Mouse (Mus musculus) liver, embryonic 13.5 days (tissue): ENCODE results near the gene Slc22a18. TPM values are rescaled to one million over a fixed set of nuclear protein-coding genes. Genes with fewer than 3 reads are reported as not detected.

Source experiments
- ATAC-seq: fragments of 200-750 bp; cut with Nextera tagmentation; 2 replicates; pipeline ENCODE4 v1.8.0; 2017; ENCODE audit warnings: low read depth, mild to moderate bottlenecking, moderate number of reproducible peaks, moderate library complexity
- DNase-seq: peaks from one replicate; pipeline ENCODE4 v3.0.0; 2022
- H3K27ac ChIP-seq: fragments of 300-500 bp; sonication (generic); 2 replicates; pipeline ENCODE4 v1.5.1; 2015; ENCODE audit warnings: moderate library complexity, mild to moderate bottlenecking, inconsistent platforms
- H3K27me3 ChIP-seq: fragments of 300-500 bp; sonication (generic); 2 replicates; pipeline ENCODE4 v1.6.1; 2015; ENCODE audit warnings: mild to moderate bottlenecking, inconsistent platforms
- H3K36me3 ChIP-seq: fragments of 300-500 bp; sonication (generic); 2 replicates; pipeline ENCODE4 v1.6.1; 2015; ENCODE audit warnings: mild to moderate bottlenecking, inconsistent platforms
- H3K4me1 ChIP-seq: fragments of 300-500 bp; sonication (generic); replicated peaks from 2 replicates; pipeline ENCODE4 v1.6.1; 2015; ENCODE audit warnings: inconsistent platforms
- H3K4me2 ChIP-seq: fragments of 300-500 bp; sonication (generic); 2 replicates; pipeline ENCODE4 v1.6.1; 2015; ENCODE audit warnings: inconsistent platforms, mild to moderate bottlenecking, moderate library complexity
- H3K4me3 ChIP-seq: fragments of 300-500 bp; sonication (generic); replicated peaks from 2 replicates; pipeline ENCODE4 v1.5.1; 2015; ENCODE audit warnings: mild to moderate bottlenecking, inconsistent platforms
- H3K9ac ChIP-seq: fragments of 300-500 bp; sonication (generic); 2 replicates; pipeline ENCODE4 v1.6.1; 2015; ENCODE audit warnings: mild to moderate bottlenecking, inconsistent platforms
- H3K9me3 ChIP-seq: fragments of 300-500 bp; sonication (generic); replicated peaks from 2 replicates; pipeline ENCODE4 v1.6.1; 2016; ENCODE audit warnings: inconsistent platforms
- WGBS: fragments of 180-500 bp; shearing (Covaris S2); methylation state at CpG from one replicate; pipeline ENCODE4 v1.1.7; 2015; ENCODE audit not compliant: insufficient replicate concordance; 5-methylcytosine and 5-hydroxymethylcytosine counted together
- polyA plus RNA-seq: library from polyadenylated mRNA; unstranded; fragments of >200 nt; fragmentation: Nextera tagmentation; extraction: Ambion mirVana; gene quantifications from 2 replicates; pipeline ENCODE4 v1.2.1, GENCODE M21; 2015

Gene Slc22a18
- 6.2 and 6.7 TPM in 2 replicates for polyA plus RNA-seq

DNA sequence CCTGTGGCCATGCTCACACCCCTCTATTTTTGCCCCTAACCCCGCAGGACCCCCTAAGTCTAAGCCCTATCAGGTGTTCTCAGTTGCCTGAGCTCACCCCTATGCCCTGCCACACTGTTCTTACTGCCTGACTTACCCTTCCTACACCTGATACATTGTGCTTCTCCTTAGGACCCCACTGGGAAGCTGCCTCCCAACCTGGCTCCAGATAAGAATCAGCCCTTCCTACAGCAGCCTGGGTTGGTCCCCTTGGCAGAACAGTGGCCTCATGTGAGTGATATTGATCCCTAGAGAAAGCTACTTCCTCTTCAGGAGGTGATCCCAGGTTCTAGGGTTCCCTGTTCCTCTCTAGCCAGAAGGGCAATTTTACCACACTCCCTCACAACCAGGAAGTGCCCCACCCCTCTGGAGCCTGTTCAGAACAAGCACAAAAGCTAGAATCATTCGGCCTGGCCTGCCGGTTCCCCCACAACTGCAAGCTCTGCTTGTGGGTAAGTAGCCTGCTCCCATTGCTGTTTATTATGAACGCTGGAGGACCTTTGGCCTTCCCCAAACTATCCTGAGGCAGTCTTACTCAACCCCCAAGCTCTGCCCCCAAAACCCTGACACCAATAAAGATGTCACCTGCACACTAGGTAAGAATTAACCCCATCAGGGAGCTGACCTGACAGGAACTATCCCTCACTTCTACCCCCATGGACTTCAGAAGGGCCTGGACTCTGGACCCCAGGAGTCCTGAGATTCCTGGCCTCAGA is at the start of gene Slc22a18:
TSS of gene Slc22a18 (plus strand) at position 390 of the 755 bp plus-strand sequence.
- Histone ChIP-seq H3K27ac (no peak within 1 kb of the TSS), H3K27me3 (peaks cover 7% of the 10 kb centered on the region; the same call in 1 of the 2 replicates), H3K9ac (no peak within 1 kb of the TSS), H3K4me2 (peak within 1 kb of the TSS; percentile 29), H3K9me3 (no peaks in the 10 kb centered on the region), H3K4me1 (peaks cover 9% of the 10 kb centered on the region), H3K4me3 (peak within 1 kb of the TSS; percentile 1; the same call in 1 of the 2 replicates), H3K36me3 (no peaks in the 10 kb centered on the region)
- WGBS = 24% methylated on average over 4 of the region's 4 CpGs
- no peak for DNase-seq
- ATAC-seq = no peak

- Histone ChIP-seq H3K9me3 (no peaks in the 10 kb centered on the region), H3K27me3 (peaks cover 9% of the 10 kb centered on the region; the same call in 1 of the 2 replicates), H3K4me3 (no peak overlapping the region), H3K27ac (no peak overlapping the region), H3K9ac (no peak overlapping the region), H3K4me1 (no peaks in the 10 kb centered on the region), H3K36me3 (no peaks in the 10 kb centered on the region), H3K4me2 (no peak overlapping the region)
- no peak for DNase-seq
- no peak for ATAC-seq
- WGBS = 64% methylated on average over 23 of the region's 23 CpGs
Measured at GRCm38 (mm10) chr7:143428142-143428813, 45.3 kb upstream of the Slc22a18 start.

GRCm38 (mm10) chr7:143428814-143429499 is 44.6 kb upstream of the Slc22a18 start:
- no peak overlapping the region for H3K4me2 ChIP-seq
- peaks cover 11% of the 10 kb centered on the region; the same call in 1 of the 2 replicates for H3K27me3 ChIP-seq
- no peaks in the 10 kb centered on the region for H3K9me3 ChIP-seq
- no peak overlapping the region for H3K4me3 ChIP-seq
- H3K4me1 ChIP-seq = no peaks in the 10 kb centered on the region
- no peak overlapping the region for H3K27ac ChIP-seq
- H3K36me3 ChIP-seq = no peaks in the 10 kb centered on the region
- H3K9ac ChIP-seq = no peak overlapping the region
- WGBS = 53% methylated on average over 2 of the region's 2 CpGs
- no peak for ATAC-seq
- no peak for DNase-seq

DNA sequence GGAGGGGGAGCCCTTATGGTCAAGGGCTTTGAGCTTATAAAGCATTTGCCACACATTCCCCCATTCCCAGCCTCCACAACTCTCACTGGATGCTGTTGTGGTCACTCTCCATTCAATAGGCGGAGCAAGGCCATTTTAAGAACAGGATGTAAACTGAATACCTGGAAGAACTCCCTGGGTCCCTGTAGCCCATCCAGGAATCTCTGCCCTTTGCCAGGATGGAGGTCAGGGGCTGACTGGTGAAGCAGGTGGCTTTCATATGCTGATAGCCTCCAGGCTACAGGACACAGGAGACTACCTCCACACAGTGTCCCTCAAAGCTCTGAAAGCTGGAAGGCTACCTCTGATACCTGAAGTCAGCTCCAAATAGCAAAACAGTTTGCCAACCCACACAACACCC is 40.9 kb upstream of the Slc22a18 start:
- 77% methylated on average over 1 of the region's 1 CpGs for WGBS
- H3K9me3 ChIP-seq = no peaks in the 10 kb centered on the region
- no peak for ATAC-seq
- no peak for DNase-seq
- H3K4me2 ChIP-seq = no peak overlapping the region
- peaks cover 34% of the 10 kb centered on the region for H3K27me3 ChIP-seq
- no peak overlapping the region for H3K9ac ChIP-seq
- H3K4me3 ChIP-seq = no peak overlapping the region
- no peaks in the 10 kb centered on the region for H3K4me1 ChIP-seq
- no peaks in the 10 kb centered on the region for H3K36me3 ChIP-seq
- H3K27ac ChIP-seq = no peak overlapping the region

- Histone ChIP-seq H3K9me3 (no peaks in the 10 kb centered on the region), H3K27ac (no peak overlapping the region), H3K27me3 (peaks cover 41% of the 10 kb centered on the region), H3K9ac (no peak overlapping the region), H3K4me3 (no peak overlapping the region), H3K4me1 (no peaks in the 10 kb centered on the region), H3K36me3 (no peaks in the 10 kb centered on the region), H3K4me2 (no peak overlapping the region)
- DNase-seq (no peak), ATAC-seq (no peak)
- WGBS = 64% methylated on average over 7 of the region's 7 CpGs
Measured at GRCm38 (mm10) chr7:143433331-143433730, 40.2 kb upstream of the Slc22a18 start.

DNA sequence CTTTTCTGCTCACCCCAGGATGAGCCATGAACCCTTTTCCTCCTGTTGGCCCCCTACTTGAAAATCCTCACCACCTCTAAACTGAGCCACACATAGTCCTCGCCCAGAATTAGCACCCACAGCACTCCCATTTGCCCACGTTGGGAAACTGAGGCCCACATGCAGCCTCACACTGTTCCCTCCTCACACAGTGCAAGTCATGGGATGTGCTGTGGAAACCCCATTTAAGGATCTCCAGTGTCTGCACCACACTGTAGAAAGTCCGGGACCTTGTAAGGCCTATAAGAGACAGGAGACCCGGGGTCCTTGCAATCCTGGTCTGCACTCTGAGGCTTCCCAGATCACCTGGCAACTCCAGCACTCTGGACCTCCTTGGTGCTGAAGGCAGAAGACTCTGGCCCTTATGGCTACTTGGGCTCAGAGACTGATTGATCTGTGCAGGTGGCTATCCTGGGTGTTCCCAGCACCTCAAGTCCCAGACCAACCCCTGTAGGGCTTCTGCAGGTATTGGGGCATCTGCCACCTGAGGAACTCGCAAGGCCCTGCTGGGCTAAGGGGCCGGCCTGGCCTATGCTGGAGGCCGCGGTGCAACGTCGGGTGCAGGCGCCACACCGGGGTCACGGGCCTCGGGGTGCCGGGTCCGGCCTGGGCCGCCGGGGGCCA is 36.2 kb upstream of the Slc22a18 start:
- Histone ChIP-seq H3K9ac (peak overlapping the region; percentile 47), H3K9me3 (no peaks in the 10 kb centered on the region), H3K4me2 (peak overlapping the region; percentile 62), H3K27me3 (peaks cover 69% of the 10 kb centered on the region), H3K36me3 (no peaks in the 10 kb centered on the region), H3K4me3 (peak overlapping the region; percentile 40), H3K4me1 (no peaks in the 10 kb centered on the region), H3K27ac (no peak overlapping the region)
- ATAC-seq = peak; percentile 43; the same call in 1 of the 2 replicates
- 15% methylated on average over 18 of the region's 18 CpGs for WGBS
- DNase-seq = no peak

- H3K9ac ChIP-seq = peak overlapping the region; percentile 47
- H3K4me2 ChIP-seq = peak overlapping the region; percentile 62
- 5% methylated on average over 63 of the region's 63 CpGs for WGBS
Measured at GRCm38 (mm10) chr7:143437894-143438581, 35.5 kb upstream of the Slc22a18 start.

DNA sequence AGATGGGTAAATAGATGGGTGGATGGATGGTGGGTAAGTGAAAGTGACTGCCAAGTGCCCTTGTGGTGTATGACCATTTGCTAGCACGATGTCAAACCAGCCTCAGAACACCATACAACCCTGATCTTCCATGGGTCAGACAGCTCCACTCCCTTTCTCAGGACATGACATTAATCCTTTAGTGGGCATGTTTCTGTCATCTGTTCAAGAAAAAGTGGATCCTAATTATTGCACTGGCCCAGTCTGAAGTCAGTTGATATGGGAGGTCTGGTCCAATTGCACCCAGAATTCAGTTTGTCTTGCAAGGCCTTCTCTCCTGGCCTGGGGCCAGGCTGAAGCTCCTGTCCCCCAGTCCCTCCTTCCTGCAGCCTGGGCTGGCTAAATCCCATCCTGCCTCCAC is 34.6 kb upstream of the Slc22a18 start:
- no peak overlapping the region for H3K9ac ChIP-seq
- ATAC-seq (no peak), DNase-seq (no peak)
- no peak overlapping the region for H3K27ac ChIP-seq
- WGBS = 55% methylated on average over 1 of the region's 1 CpGs
- H3K4me2 ChIP-seq = no peak overlapping the region
- H3K4me1 ChIP-seq = no peaks in the 10 kb centered on the region
- no peaks in the 10 kb centered on the region for H3K9me3 ChIP-seq
- H3K36me3 ChIP-seq = no peaks in the 10 kb centered on the region
- no peak overlapping the region for H3K4me3 ChIP-seq
- peaks cover 78% of the 10 kb centered on the region for H3K27me3 ChIP-seq

More at GRCm38 (mm10) chr7:143437894-143438581, 35.5 kb upstream of the Slc22a18 start:
- Histone ChIP-seq H3K27me3 (peaks cover 75% of the 10 kb centered on the region), H3K36me3 (no peaks in the 10 kb centered on the region), H3K4me1 (no peaks in the 10 kb centered on the region), H3K27ac (no peak overlapping the region), H3K4me3 (peak overlapping the region; percentile 40), H3K9me3 (no peaks in the 10 kb centered on the region)
- ATAC-seq (peak; percentile 23; the same call in 1 of the 2 replicates), DNase-seq (no peak)

DNA sequence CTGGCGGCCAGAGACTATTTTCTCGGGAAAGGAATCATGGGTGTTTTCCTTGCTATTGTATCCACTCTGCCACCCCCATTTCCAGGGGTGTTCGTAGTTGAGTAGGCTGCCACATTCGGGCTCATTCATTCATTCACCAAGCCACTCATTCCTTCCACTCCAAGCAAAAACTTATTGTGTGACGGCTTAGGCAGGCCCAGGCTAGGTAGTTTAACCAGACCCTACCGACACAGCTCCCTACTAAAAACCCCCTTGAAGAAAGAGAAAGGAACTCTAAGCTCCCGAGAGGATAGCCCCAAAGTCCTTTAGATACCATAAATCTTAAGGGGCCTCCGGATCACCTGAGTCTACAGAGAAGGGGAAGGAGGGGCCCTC is 29.0 kb upstream of the Slc22a18 start:
- Histone ChIP-seq H3K27me3 (peaks cover 78% of the 10 kb centered on the region), H3K27ac (no peak overlapping the region), H3K9me3 (no peaks in the 10 kb centered on the region), H3K4me3 (no peak overlapping the region), H3K9ac (no peak overlapping the region), H3K4me1 (no peaks in the 10 kb centered on the region), H3K36me3 (no peaks in the 10 kb centered on the region), H3K4me2 (no peak overlapping the region)
- DNase-seq (no peak), ATAC-seq (no peak)
- WGBS = 32% methylated on average over 8 of the region's 8 CpGs

GRCm38 (mm10) chr7:143444955-143445648 is 28.4 kb upstream of the Slc22a18 start:
- no peak overlapping the region for H3K27ac ChIP-seq
- peak overlapping the region; percentile 27 for H3K4me3 ChIP-seq
- DNase-seq (no peak), ATAC-seq (no peak)
- no peaks in the 10 kb centered on the region for H3K9me3 ChIP-seq
- WGBS = 9% methylated on average over 55 of the region's 55 CpGs
- H3K27me3 ChIP-seq = peaks cover 75% of the 10 kb centered on the region
- no peak overlapping the region for H3K9ac ChIP-seq
- no peaks in the 10 kb centered on the region for H3K4me1 ChIP-seq
- peak overlapping the region; percentile 52 for H3K4me2 ChIP-seq
- no peaks in the 10 kb centered on the region for H3K36me3 ChIP-seq
